Mouse (Mus musculus) CH12.LX (cell line): ENCODE results near the gene Hoxa9. TPM values are rescaled to one million over a fixed set of nuclear protein-coding genes. Genes with fewer than 3 reads are reported as not detected.

ENCODE experiments used
- DNase-seq: peaks from one replicate; pipeline ENCODE4 v3.0.0-alpha.2; 2013; ENCODE audit errors: extremely low read depth
- H3K27ac ChIP-seq: 2 replicates; pipeline ENCODE4 v1.5.1; 2012; ENCODE audit warnings: low read depth, mild to moderate bottlenecking, control low read depth, moderate library complexity; ENCODE audit not compliant: insufficient read depth
- H3K27me3 ChIP-seq: replicated peaks from 2 replicates; pipeline ENCODE3; 2012; ENCODE audit warnings: inconsistent platforms
- H3K36me3 ChIP-seq, 2 experiments: replicated peaks in 1 of 2; 2 replicates each; pipeline versions ENCODE3 to v1.6.1; 2012; ENCODE audit warnings: inconsistent platforms in 1 of 2, low read length in 1 of 2, mild to moderate bottlenecking in 1 of 2, mixed read lengths in 1 of 2, moderate library complexity in 1 of 2; ENCODE audit not compliant: control insufficient read depth in 1 of 2, insufficient read depth in 1 of 2
- H3K4me1 ChIP-seq, 2 experiments: 2 replicates each; pipeline ENCODE4 v1.6.1; 2012; ENCODE audit warnings: inconsistent platforms in 1 of 2, moderate library complexity in 1 of 2; ENCODE audit not compliant: insufficient read depth in 2 of 2, control insufficient read depth in 1 of 2
- H3K4me2 ChIP-seq: 2 replicates; pipeline ENCODE4 v1.6.1; 2012; ENCODE audit warnings: low read depth, mild to moderate bottlenecking, control low read depth; ENCODE audit not compliant: poor library complexity, insufficient read depth, severe bottlenecking
- H3K4me3 ChIP-seq, 3 experiments: fragments of 150-350 bp in 1 of 3; sonication (generic) in 1 of 3; replicated peaks in 1 of 3; 2 replicates each; pipeline versions ENCODE3 to v1.5.1; 2011 to 2012; ENCODE audit warnings: low read depth in 2 of 3, low read length in 2 of 3, mild to moderate bottlenecking in 2 of 3, moderate library complexity in 2 of 3, control low read depth in 1 of 3, improper control_type of control experiment in 1 of 3, inconsistent platforms in 1 of 3, mixed read lengths in 1 of 3; ENCODE audit not compliant: poor library complexity in 1 of 3
- H3K79me2 ChIP-seq: replicated peaks from 2 replicates; pipeline ENCODE4 v1.6.1; 2012; ENCODE audit warnings: mild to moderate bottlenecking, moderate library complexity; ENCODE audit not compliant: control insufficient read depth, poor library complexity, insufficient read depth, severe bottlenecking; ENCODE audit errors: extremely low read depth
- H3K9ac ChIP-seq: 2 replicates; pipeline ENCODE4 v1.6.1; 2012; ENCODE audit warnings: low read depth, mild to moderate bottlenecking, control low read depth, moderate library complexity; ENCODE audit not compliant: insufficient read depth
- H3K9me3 ChIP-seq: replicated peaks from 2 replicates; pipeline ENCODE3; 2012; ENCODE audit warnings: low read length, inconsistent platforms, mixed read lengths
- BHLHE40 ChIP-seq: IDR thresholded peaks from 2 replicates; pipeline ENCODE4 v1.6.1; 2011; ENCODE audit warnings: mild to moderate bottlenecking, low read depth, low read length, improper control_type of control experiment
- CHD1 ChIP-seq: IDR thresholded peaks from 2 replicates; pipeline ENCODE4 v1.6.1; 2012; ENCODE audit warnings: low read depth, low read length, improper control_type of control experiment, inconsistent platforms
- CHD2 ChIP-seq: IDR thresholded peaks from 2 replicates; pipeline ENCODE4 v1.6.1; 2011; ENCODE audit warnings: low read length, improper control_type of control experiment
- E2F4 ChIP-seq: IDR thresholded peaks from 2 replicates; pipeline ENCODE4 v1.6.1; 2011; ENCODE audit warnings: low read depth, low read length, improper control_type of control experiment; ENCODE audit not compliant: insufficient replicate concordance
- ELF1 ChIP-seq: IDR thresholded peaks from 2 replicates; pipeline ENCODE4 v1.6.1; 2014; ENCODE audit warnings: low read depth, mild to moderate bottlenecking, inconsistent platforms, low read length, improper control_type of control experiment
- EP300 ChIP-seq: IDR thresholded peaks from 2 replicates; pipeline ENCODE4 v1.6.1; 2011; ENCODE audit warnings: low read length, improper control_type of control experiment
- IRF4 ChIP-seq: IDR thresholded peaks from 2 replicates; pipeline ENCODE4 v1.6.1; 2014; ENCODE audit warnings: low read depth, mild to moderate bottlenecking, inconsistent platforms, low read length, improper control_type of control experiment
- JUND ChIP-seq: conservative IDR thresholded peaks from 2 replicates; pipeline ENCODE4 v1.6.1; 2011; ENCODE audit warnings: low read depth, low read length, improper control_type of control experiment
- KAT2A ChIP-seq: IDR thresholded peaks from 2 replicates; pipeline ENCODE4 v1.6.1; 2012; ENCODE audit warnings: low read length, improper control_type of control experiment, inconsistent platforms; ENCODE audit not compliant: insufficient replicate concordance
- MAX ChIP-seq: IDR thresholded peaks from 2 replicates; pipeline ENCODE4 v1.6.1; 2011; ENCODE audit warnings: low read length, improper control_type of control experiment
- MAZ ChIP-seq: IDR thresholded peaks from 2 replicates; pipeline ENCODE4 v1.6.1; 2012; ENCODE audit warnings: low read depth, mild to moderate bottlenecking, inconsistent platforms, low read length, improper control_type of control experiment, moderate library complexity
- MYC ChIP-seq: IDR thresholded peaks from 2 replicates; pipeline ENCODE4 v1.6.1; 2011; ENCODE audit warnings: low read depth, mild to moderate bottlenecking, improper control_type of control experiment, low read length
- PAX5 ChIP-seq: IDR thresholded peaks from 2 replicates; pipeline ENCODE4 v1.6.1; 2012; ENCODE audit warnings: low read length, inconsistent platforms, mixed read lengths
- POLR2AphosphoS2 ChIP-seq: IDR thresholded peaks from 2 replicates; pipeline ENCODE4 v1.6.1; 2011; ENCODE audit warnings: low read depth, low read length, improper control_type of control experiment
- RAD21 ChIP-seq: IDR thresholded peaks from 2 replicates; pipeline ENCODE4 v1.6.1; 2011; ENCODE audit warnings: low read depth, mild to moderate bottlenecking, low read length, improper control_type of control experiment, moderate library complexity
- RCOR1 ChIP-seq: conservative IDR thresholded peaks from 2 replicates; pipeline ENCODE4 v1.6.1; 2012; ENCODE audit warnings: low read depth, mild to moderate bottlenecking, inconsistent platforms, low read length, improper control_type of control experiment
- SIN3A ChIP-seq: IDR thresholded peaks from 2 replicates; pipeline ENCODE4 v1.6.1; 2012; ENCODE audit warnings: low read length, improper control_type of control experiment, inconsistent platforms
- TBP ChIP-seq: conservative IDR thresholded peaks from 2 replicates; pipeline ENCODE4 v1.6.1; 2011; ENCODE audit warnings: low read depth, low read length, improper control_type of control experiment
- TCF12 ChIP-seq: IDR thresholded peaks from 2 replicates; pipeline ENCODE4 v1.6.1; 2014; ENCODE audit warnings: low read depth, mild to moderate bottlenecking, inconsistent platforms, low read length, improper control_type of control experiment
- UBTF ChIP-seq: IDR thresholded peaks from 2 replicates; pipeline ENCODE4 v1.6.1; 2012; ENCODE audit warnings: low read depth, mild to moderate bottlenecking, inconsistent platforms, low read length, improper control_type of control experiment, moderate library complexity
- USF1 ChIP-seq: IDR thresholded peaks from 2 replicates; pipeline ENCODE4 v1.6.1; 2014; ENCODE audit warnings: low read depth, mild to moderate bottlenecking, inconsistent platforms, low read length, improper control_type of control experiment
- ZC3H11A ChIP-seq: IDR thresholded peaks from 2 replicates; pipeline ENCODE4 v1.6.1; 2012; ENCODE audit warnings: low read depth, mild to moderate bottlenecking, inconsistent platforms, low read length, improper control_type of control experiment
- ZKSCAN1 ChIP-seq: IDR thresholded peaks from 2 replicates; pipeline ENCODE4 v1.6.1; 2012; ENCODE audit warnings: low read depth, inconsistent platforms, low read length, improper control_type of control experiment, borderline replicate concordance
- ZMIZ1 ChIP-seq: IDR thresholded peaks from 2 replicates; pipeline ENCODE4 v1.6.1; 2012; ENCODE audit warnings: low read depth, mild to moderate bottlenecking, inconsistent platforms, low read length, improper control_type of control experiment
- dilution Hi-C: fragments of 300-500 bp; cut with MboI; formaldehyde crosslinking; loops from 2 replicates; pipeline ENCODE4 v1.14.3; 2020; ENCODE audit warnings: low sequenced_read_pairs; ENCODE audit not compliant: extremely low pct_unique_long_range_greater_than_20kb, extremely low pct_ligation_motif_present
- in situ Hi-C: fragments of 300-500 bp; cut with MboI; formaldehyde crosslinking; loops from 3 replicates; pipeline ENCODE4 v1.14.3; 2019; ENCODE audit warnings: low sequenced_read_pairs, low pct_ligation_motif_present, low pct_unique_long_range_greater_than_20kb, mixed read lengths
- polyA plus RNA-seq: library from polyadenylated mRNA; unstranded; fragments of >175 nt; gene quantifications from 2 replicates; pipeline ENCODE4 v1.2.1, GENCODE M21; 2012; ENCODE audit warnings: low read depth; ENCODE audit not compliant: insufficient read length
- total RNA-seq, 2 experiments: library from RNA; depleted of rRNA; stranded (reverse); fragments of 300-350 nt in 1 of 2; fragments of >200 nt in 1 of 2; gene quantifications; 2 replicates each; pipeline ENCODE4 v1.2.3; 2012 to 2014

The Hoxa9 gene
- total and polyA plus RNA-seq, 3 experiments: 0.30 to 0.47 (median 0.30) TPM

- in situ Hi-C loops: loop anchor here (25.0 kb wide), 1 partner anchor 661 kb away; no protein-coding TSS in a partner anchor
- no peak for DNase-seq
- no peak overlapping the region for H3K9ac ChIP-seq
- no peaks in the 10 kb centered on the region for H3K27me3 ChIP-seq
- no peaks in the 10 kb centered on the region for H3K4me1 ChIP-seq
- no peaks in the 10 kb centered on the region for H3K79me2 ChIP-seq
- no peak overlapping the region for H3K4me2 ChIP-seq
- TF ChIP-seq JUND (no peak), CHD1 (no peak), UBTF (no peak), MYC (no peak), ZKSCAN1 (no peak), CHD2 (no peak), ZMIZ1 (no peak), PAX5 (no peak), POLR2AphosphoS2 (no peak), BHLHE40 (no peak), RAD21 (no peak), ELF1 (no peak), ZC3H11A (no peak), TBP (no peak), MAX (no peak), EP300 (no peak), SIN3A (no peak), RCOR1 (no peak)
- no peak overlapping the region for H3K4me3 ChIP-seq
- dilution Hi-C loops: no loop called here
- peaks cover 21% of the 10 kb centered on the region for H3K9me3 ChIP-seq
- no peaks in the 10 kb centered on the region for H3K36me3 ChIP-seq
- H3K27ac ChIP-seq: no peak overlapping the region
These were observed 20.4 kb upstream of the Hoxa9 start for GRCm38 (mm10) chr6:52251177-52251879.

- dilution Hi-C loops: no loop called here
- Histone ChIP-seq H3K9me3 (peaks cover 26% of the 10 kb centered on the region), H3K36me3 (no peaks in the 10 kb centered on the region), H3K79me2 (no peaks in the 10 kb centered on the region), H3K4me3 (no peak overlapping the region), H3K4me1 (no peaks in the 10 kb centered on the region), H3K9ac (no peak overlapping the region), H3K27me3 (no peaks in the 10 kb centered on the region), H3K4me2 (no peak overlapping the region), H3K27ac (no peak overlapping the region)
- in situ Hi-C loops: loop anchor here (25.0 kb wide), 1 partner anchor 662 kb away; no protein-coding TSS in a partner anchor
- no peak for DNase-seq
- TF ChIP-seq MAZ (no peak), ZKSCAN1 (no peak), E2F4 (no peak), SIN3A (no peak), USF1 (no peak), CHD1 (no peak), MYC (no peak), TCF12 (no peak), KAT2A (no peak), IRF4 (no peak)
These were observed 18.9 kb upstream of the Hoxa9 start for GRCm38 (mm10) chr6:52249826-52250225.
